23 mouse cellular contexts compared by ENCODE assay signal in the genomic region with DNA sequence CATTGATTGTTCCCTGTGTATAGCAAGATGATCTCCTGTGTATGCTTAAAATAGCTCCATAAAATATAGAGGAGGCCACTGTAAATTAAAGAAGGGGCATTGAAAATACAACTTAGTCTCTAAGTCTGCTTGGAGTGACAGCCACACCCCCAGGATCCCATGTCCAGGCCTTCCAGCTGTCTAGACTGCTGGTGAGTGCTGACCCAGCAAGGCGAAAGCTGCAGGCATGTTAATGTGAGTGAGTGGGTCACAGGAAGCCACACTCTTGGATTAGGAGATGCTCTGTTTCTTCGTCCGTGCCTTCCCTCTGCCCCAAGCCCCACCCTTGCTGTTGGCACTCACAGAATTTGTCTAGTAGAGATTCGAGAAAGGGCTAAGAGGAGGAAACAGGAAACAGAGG.
DNase-seq lines count a peak whose midpoint lies in the region; ATAC-seq and TF ChIP-seq lines count a peak whose summit lies in the region.
"Had no signal": no experiment of that assay in that cellular context is flagged by ENCODE, and none has a peak within 500 bp of the region (broad histone marks: within the 10 kb centered on the region; RNA-seq: fewer than 3 reads in every experiment).

No protein-coding gene starts in this region.

- H3K4me1 ChIP-seq in lung, embryonic 14.5 days (ENCODE audit: insufficient read depth): 0 out of 2 replicates have a peak, but pooled peaks cover 9% of the 10 kb centered on the region
- H3K4me1 ChIP-seq in midbrain, embryonic 11.5 days (ENCODE audit: control insufficient read depth, insufficient read depth, low read length): no peaks in the 10 kb centered on the region
- H3K4me1 ChIP-seq in midbrain, embryonic 14.5 days (ENCODE audit: control insufficient read depth, insufficient read depth, low read length): no peaks in the 10 kb centered on the region
- H3K4me1 ChIP-seq in embryonic facial prominence, embryonic 10.5 days: peaks cover 27% of the 10 kb centered on the region
- H3K4me1 ChIP-seq: forebrain, embryonic 13.5 days; forebrain, embryonic 15.5 days had no signal

- no peak for TF ChIP-seq CTCF in lung, embryonic 14.5 days (IDR thresholded peaks at IDR 0.05; ENCODE audit: low read depth)

- H3K36me3 ChIP-seq in lung, embryonic 14.5 days (ENCODE audit: insufficient read depth): no peaks in the 10 kb centered on the region
- no peaks in the 10 kb centered on the region for H3K36me3 ChIP-seq in midbrain, embryonic 11.5 days (ENCODE audit: control insufficient read depth, insufficient read depth, low read length)
- no peaks in the 10 kb centered on the region for H3K36me3 ChIP-seq in midbrain, embryonic 14.5 days (ENCODE audit: control insufficient read depth, insufficient read depth, low read length)
- no peaks in the 10 kb centered on the region for H3K36me3 ChIP-seq in embryonic facial prominence, embryonic 10.5 days (replicated peaks)
- H3K36me3 ChIP-seq: embryonic facial prominence, embryonic 12.5 days; forebrain, embryonic 15.5 days had no signal

- DNase-seq in lung, embryonic 14.5 days: peak; percentile 14
- DNase-seq in lung, adult 18-20 months: no peak
- peak; percentile 77 for DNase-seq in midbrain, embryonic 11.5 days (ENCODE audit: low spot score, missing footprints)
- no peak for DNase-seq in midbrain, embryonic 14.5 days
- no peak for DNase-seq in embryonic facial prominence, embryonic 10.5 days (ENCODE audit: low spot score)
- DNase-seq in thymus, postnatal 10 days (ENCODE audit: low spot score in 2 of 2): no peak
- no peak for DNase-seq in adipocyte (ENCODE audit: low spot score)
- DNase-seq: adrenal gland, adult 2 months; adrenal gland, postnatal 10 days; adrenal gland, postnatal 25 days; cerebellum, adult 11 months; cerebellum, adult 18-20 months; cerebellum, adult 8-10 months; cerebellum, adult 9-11 months; cerebellum, postnatal 14 days; cerebellum, postnatal 36 days; embryo, embryonic 11 days; forebrain, postnatal 0 days had no signal

- no peak overlapping the region for H3K4me3 ChIP-seq in lung, embryonic 14.5 days (ENCODE audit: low read depth, low read length)
- H3K4me3 ChIP-seq in midbrain, embryonic 11.5 days (ENCODE audit: low read depth, low read length): no peak overlapping the region
- no peak overlapping the region for H3K4me3 ChIP-seq in midbrain, embryonic 14.5 days (replicated peaks; ENCODE audit: low read depth, low read length)
- no peak overlapping the region for H3K4me3 ChIP-seq in embryonic facial prominence, embryonic 10.5 days
- H3K4me3 ChIP-seq: embryonic facial prominence, embryonic 12.5 days; forebrain, embryonic 13.5 days; forebrain, embryonic 15.5 days had no signal

- no peaks in the 10 kb centered on the region for H3K9me3 ChIP-seq in lung, embryonic 14.5 days (ENCODE audit: low read depth, low read length)
- H3K9me3 ChIP-seq in midbrain, embryonic 11.5 days (ENCODE audit: control insufficient read depth, low read length): no peaks in the 10 kb centered on the region
- no peaks in the 10 kb centered on the region for H3K9me3 ChIP-seq in midbrain, embryonic 14.5 days (ENCODE audit: control insufficient read depth, low read length)
- H3K9me3 ChIP-seq in embryonic facial prominence, embryonic 10.5 days: no peaks in the 10 kb centered on the region
- H3K9me3 ChIP-seq: embryonic facial prominence, embryonic 12.5 days; forebrain, embryonic 13.5 days; forebrain, embryonic 15.5 days had no signal

- 51% methylated on average over 4 of the region's 4 CpGs for WGBS in lung, embryonic 14.5 days
- WGBS in midbrain, embryonic 11.5 days: 83% methylated on average over 4 of the region's 4 CpGs
- 72% methylated on average over 4 of the region's 4 CpGs for WGBS in midbrain, embryonic 14.5 days
- 58% methylated on average over 4 of the region's 4 CpGs for WGBS in embryonic facial prominence, embryonic 10.5 days

- H3K27me3 ChIP-seq in lung, embryonic 14.5 days (ENCODE audit: insufficient read depth, low read length): no peaks in the 10 kb centered on the region
- H3K27me3 ChIP-seq in midbrain, embryonic 11.5 days (ENCODE audit: control insufficient read depth, insufficient read depth, low read length): no peaks in the 10 kb centered on the region
- no peaks in the 10 kb centered on the region for H3K27me3 ChIP-seq in midbrain, embryonic 14.5 days (ENCODE audit: control insufficient read depth, insufficient read depth, low read length)
- no peaks in the 10 kb centered on the region for H3K27me3 ChIP-seq in embryonic facial prominence, embryonic 10.5 days (replicated peaks; ENCODE audit: low read depth, poor library complexity, severe bottlenecking)
- H3K27me3 ChIP-seq: embryonic facial prominence, embryonic 12.5 days; forebrain, embryonic 13.5 days; forebrain, embryonic 15.5 days; Patski had no signal

- H3K27ac ChIP-seq in lung, embryonic 14.5 days (ENCODE audit: low read depth): no peak overlapping the region
- no peak overlapping the region for H3K27ac ChIP-seq in midbrain, embryonic 11.5 days (ENCODE audit: low read depth, low read length)
- H3K27ac ChIP-seq in midbrain, embryonic 14.5 days (replicated peaks; ENCODE audit: low read depth, low read length): no peak overlapping the region
- peak overlapping the region; percentile 20; the same call in 1 of the 2 replicates for H3K27ac ChIP-seq in embryonic facial prominence, embryonic 10.5 days (replicated peaks)
- H3K27ac ChIP-seq: embryonic facial prominence, embryonic 12.5 days; forebrain, embryonic 13.5 days; forebrain, embryonic 15.5 days had no signal

- no peak overlapping the region for H3K9ac ChIP-seq in lung, embryonic 14.5 days
- H3K9ac ChIP-seq in midbrain, embryonic 11.5 days (ENCODE audit: low read length): no peak overlapping the region
- no peak overlapping the region for H3K9ac ChIP-seq in midbrain, embryonic 14.5 days (replicated peaks; ENCODE audit: low read length)
- H3K9ac ChIP-seq: embryonic facial prominence, embryonic 12.5 days; forebrain, embryonic 13.5 days; forebrain, embryonic 15.5 days; forebrain, postnatal 0 days had no signal

- no peak overlapping the region for H3K4me2 ChIP-seq in lung, embryonic 14.5 days
- no peak overlapping the region for H3K4me2 ChIP-seq in midbrain, embryonic 11.5 days
- H3K4me2 ChIP-seq in midbrain, embryonic 14.5 days (ENCODE audit: low read length): no peak overlapping the region
- H3K4me2 ChIP-seq: embryonic facial prominence, embryonic 12.5 days; forebrain, embryonic 13.5 days; forebrain, embryonic 15.5 days had no signal

- no peak for ATAC-seq in lung, embryonic 14.5 days (ENCODE audit: insufficient read depth)
- ATAC-seq in midbrain, embryonic 11.5 days (ENCODE audit: low FRiP score): no peak
- no peak for ATAC-seq in midbrain, embryonic 14.5 days (ENCODE audit: low FRiP score, low TSS enrichment)
- ATAC-seq: activated CD4-positive, CD25-positive, alpha-beta regulatory T cell, adult 4 months; forebrain, embryonic 13.5 days; forebrain, embryonic 15.5 days; forebrain, postnatal 0 days; Patski had no signal

Comparison
In these comparisons a context has a peak if more than half of its experiments do, and no peak if none do; other contexts are left out.
1. DNase-seq: peak in lung, embryonic 14.5 days (single experiment) and midbrain, embryonic 11.5 days (single experiment); none in lung, adult 18-20 months (0 of 2), midbrain, embryonic 14.5 days (single experiment), embryonic facial prominence, embryonic 10.5 days (single experiment), thymus, postnatal 10 days (0 of 2) and adipocyte (single experiment).